13 mouse cellular contexts compared by ENCODE assay signal in genomic region chr2:105800694-105801093, GRCm38 (mm10).
DNase-seq lines count a peak whose midpoint lies in the region; ATAC-seq and TF ChIP-seq lines count a peak whose summit lies in the region.
"Had no signal": no experiment of that assay in that cellular context is flagged by ENCODE, and none has a peak within 500 bp of the region (broad histone marks: within the 10 kb centered on the region; RNA-seq: fewer than 3 reads in every experiment).

No protein-coding gene starts in this region.

- H3K9ac ChIP-seq in kidney, embryonic 15.5 days = no peak overlapping the region
- H3K9ac ChIP-seq: limb, embryonic 13.5 days; neural tube, embryonic 12.5 days had no signal

- peak; percentile 23 for DNase-seq in kidney, adult 18-20 months
- peak; percentile 71 for DNase-seq in cerebellum, adult 11-12 months
- peak; percentile 68 to 80 for DNase-seq in cerebellum, postnatal 14 days
- DNase-seq in layer of hippocampus, adult 9-11 months = peak; percentile 28
- no peak for DNase-seq in right cerebral cortex, postnatal 36 days (ENCODE audit: low spot score in 2 of 2)
- no peak for DNase-seq in left cerebral cortex, adult 2 months (ENCODE audit: extremely low spot score in 1 of 2, low spot score in 2 of 2)
- DNase-seq: adrenal gland, postnatal 14 days; thymus, postnatal 36 days had no signal

- no peak for TF ChIP-seq CTCF in left cerebral cortex, adult 2 months (IDR thresholded peaks at IDR 0.05)

- H3K4me3 ChIP-seq in kidney, embryonic 15.5 days (replicated peaks) = no peak overlapping the region
- no peak overlapping the region for H3K4me3 ChIP-seq in left cerebral cortex, adult 2 months
- H3K4me3 ChIP-seq: limb, embryonic 13.5 days; midbrain, embryonic 10.5 days; neural tube, embryonic 12.5 days had no signal

- no peaks in the 10 kb centered on the region for H3K27me3 ChIP-seq in kidney, embryonic 15.5 days
- H3K27me3 ChIP-seq: CH12.LX; limb, embryonic 13.5 days; neural tube, embryonic 12.5 days had no signal

- H3K4me2 ChIP-seq in kidney, embryonic 15.5 days = no peak overlapping the region
- H3K4me2 ChIP-seq: limb, embryonic 13.5 days; neural tube, embryonic 12.5 days had no signal

- no peak for ATAC-seq in kidney, embryonic 15.5 days (replicated peaks; ENCODE audit: low FRiP score)

- H3K27ac ChIP-seq in kidney, embryonic 15.5 days = no peak overlapping the region
- no peak overlapping the region for H3K27ac ChIP-seq in left cerebral cortex, adult 2 months
- H3K27ac ChIP-seq: limb, embryonic 13.5 days; midbrain, embryonic 10.5 days; neural tube, embryonic 12.5 days had no signal

- intact Hi-C loops in left cerebral cortex, adult 2 months (cut with DNase I) = loop anchor here (5.0 kb wide), 1 partner anchor 113 kb away; no protein-coding TSS in a partner anchor

- WGBS in kidney, embryonic 15.5 days = 60% methylated on average over 1 of the region's 1 CpGs

- no peaks in the 10 kb centered on the region for H3K36me3 ChIP-seq in kidney, embryonic 15.5 days
- H3K36me3 ChIP-seq: limb, embryonic 13.5 days; midbrain, embryonic 10.5 days; neural tube, embryonic 12.5 days had no signal

- H3K4me1 ChIP-seq in kidney, embryonic 15.5 days = no peaks in the 10 kb centered on the region
- H3K4me1 ChIP-seq: limb, embryonic 13.5 days; neural tube, embryonic 12.5 days had no signal

- H3K9me3 ChIP-seq in kidney, embryonic 15.5 days (replicated peaks) = no peaks in the 10 kb centered on the region
- H3K9me3 ChIP-seq: limb, embryonic 13.5 days; midbrain, embryonic 10.5 days; neural tube, embryonic 12.5 days had no signal

Comparison
In these comparisons a context has a peak if more than half of its experiments do, and no peak if none do; other contexts are left out.
1. DNase-seq: peak in kidney, adult 18-20 months (single experiment), cerebellum, adult 11-12 months (single experiment), cerebellum, postnatal 14 days (2 of 2) and layer of hippocampus, adult 9-11 months (single experiment); none in right cerebral cortex, postnatal 36 days (0 of 2) and left cerebral cortex, adult 2 months (0 of 2).